Comparison of ENCODE assay signal across 8 mouse cellular contexts in the genomic region with DNA sequence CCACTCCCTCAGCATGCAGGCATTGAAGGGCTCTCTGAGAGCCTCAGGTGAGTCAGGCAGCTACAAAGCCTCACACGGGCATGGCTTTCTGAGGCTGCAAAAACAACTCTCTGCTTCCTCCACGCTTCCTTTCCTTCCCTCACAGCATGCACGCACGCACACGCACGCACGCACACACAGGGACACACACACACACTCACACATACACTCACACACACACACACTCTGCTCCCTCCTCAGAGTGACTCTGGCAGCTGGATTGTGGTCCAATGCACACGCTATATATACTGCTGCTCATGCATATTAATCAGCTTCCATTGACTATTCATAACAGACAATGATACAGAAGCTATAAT.
DNase-seq lines count a peak whose midpoint lies in the region; ATAC-seq lines count a peak whose summit lies in the region.

No protein-coding gene starts in this region.

- peak overlapping the region; percentile 50 for H3K4me2 ChIP-seq in embryonic facial prominence, embryonic 15.5 days (replicated peaks)
- H3K4me2 ChIP-seq in intestine, embryonic 16.5 days (ENCODE audit: low read depth, low read length): peak overlapping the region; percentile 41

- H3K4me1 ChIP-seq in embryonic facial prominence, embryonic 15.5 days: peaks cover 17% of the 10 kb centered on the region
- H3K4me1 ChIP-seq in intestine, embryonic 16.5 days (ENCODE audit: control insufficient read depth, insufficient read depth, low read length): peaks cover 12% of the 10 kb centered on the region

- H3K36me3 ChIP-seq in embryonic facial prominence, embryonic 15.5 days: no peaks in the 10 kb centered on the region
- H3K36me3 ChIP-seq in intestine, embryonic 16.5 days (ENCODE audit: control insufficient read depth, insufficient read depth, low read length): no peaks in the 10 kb centered on the region

- intact Hi-C loops in left cerebral cortex, postnatal 10 days (cut with DNase I): loop anchor here (10.0 kb wide), 1 partner anchor 224 kb away; no protein-coding TSS in a partner anchor

- no peaks in the 10 kb centered on the region for H3K9me3 ChIP-seq in embryonic facial prominence, embryonic 15.5 days (replicated peaks)
- H3K9me3 ChIP-seq in intestine, embryonic 16.5 days (ENCODE audit: control insufficient read depth, low read length): no peaks in the 10 kb centered on the region

- 11% methylated on average over 8 of the region's 8 CpGs for WGBS in embryonic facial prominence, embryonic 15.5 days
- 28% methylated on average over 8 of the region's 8 CpGs for WGBS in intestine, embryonic 16.5 days

- DNase-seq in left cerebral cortex, postnatal 10 days (ENCODE audit: extremely low spot score in 1 of 2, low spot score in 2 of 2): peak; percentile 45 to 51
- DNase-seq in left cerebral cortex, adult 11 months (ENCODE audit: low spot score): no peak
- peak; percentile 28 for DNase-seq in retina, postnatal 7 days (ENCODE audit: low read depth, low spot score)
- no peak for DNase-seq in adrenal gland, adult 2 months
- no peak for DNase-seq in spleen, postnatal 10 days (ENCODE audit: low spot score in 2 of 2)

- H3K9ac ChIP-seq in embryonic facial prominence, embryonic 15.5 days: peak overlapping the region; percentile 9; the same call in 1 of the 2 replicates
- peak overlapping the region; percentile 50 for H3K9ac ChIP-seq in intestine, embryonic 16.5 days (ENCODE audit: low read depth, low read length)

- H3K4me3 ChIP-seq in embryonic facial prominence, embryonic 15.5 days (replicated peaks): peak overlapping the region; percentile 33
- H3K4me3 ChIP-seq in intestine, embryonic 16.5 days (ENCODE audit: low read length): peak overlapping the region; percentile 21

- ATAC-seq in embryonic facial prominence, embryonic 15.5 days (ENCODE audit: insufficient number of reproducible peaks, low FRiP score, low TSS enrichment, low read depth): no peak
- no peak; the same call in 1 of the 2 replicates for ATAC-seq in intestine, embryonic 16.5 days
- ATAC-seq in inflammation-experienced regulatory T-cells, adult 6 months: no peak

- no peaks in the 10 kb centered on the region for H3K27me3 ChIP-seq in embryonic facial prominence, embryonic 15.5 days
- no peaks in the 10 kb centered on the region for H3K27me3 ChIP-seq in intestine, embryonic 16.5 days (replicated peaks; ENCODE audit: control insufficient read depth, insufficient read depth, low read length)

- H3K27ac ChIP-seq in embryonic facial prominence, embryonic 15.5 days (replicated peaks): peak overlapping the region; percentile 51
- H3K27ac ChIP-seq in intestine, embryonic 16.5 days (ENCODE audit: low read length): no peak overlapping the region

Comparison
In these comparisons a context has a peak if more than half of its experiments do, and no peak if none do; other contexts are left out.
1. DNase-seq: peak in left cerebral cortex, postnatal 10 days (2 of 2) and retina, postnatal 7 days (single experiment); none in left cerebral cortex, adult 11 months (single experiment), adrenal gland, adult 2 months (single experiment) and spleen, postnatal 10 days (0 of 2).